Mouse (Mus musculus) heart, postnatal 0 days (tissue): ENCODE results near the gene Vmn1r128. TPM values are rescaled to one million over a fixed set of nuclear protein-coding genes. Genes with fewer than 3 reads are reported as not detected.
"Not testable (repeated sequence)": the region's sequence is repeated elsewhere in the genome, so short reads cannot be mapped to it uniquely, and the experiment has no call there.

Experiments used
- ATAC-seq: fragments of 200-750 bp; cut with Nextera tagmentation; 2 replicates; pipeline ENCODE4 v1.8.0; 2017; ENCODE audit warnings: low read depth, moderate number of reproducible peaks, moderate library complexity; ENCODE audit not compliant: insufficient read depth
- DNase-seq: peaks from one replicate; pipeline ENCODE4 v3.0.0-alpha.2; 2016; ENCODE audit warnings: low spot score
- H3K27ac ChIP-seq: fragments of 300-500 bp; sonication (generic); 2 replicates; pipeline ENCODE4 v1.5.1; 2014; ENCODE audit warnings: low read depth, mild to moderate bottlenecking
- H3K27me3 ChIP-seq: fragments of 300-500 bp; sonication (generic); 2 replicates; pipeline ENCODE4 v1.6.1; 2014; ENCODE audit warnings: low read length, mixed read lengths; ENCODE audit not compliant: control insufficient read depth, insufficient read depth
- H3K36me3 ChIP-seq: fragments of 300-500 bp; sonication (generic); replicated peaks from 2 replicates; pipeline ENCODE4 v1.6.1; 2014; ENCODE audit warnings: low read length, mixed read lengths; ENCODE audit not compliant: control insufficient read depth, insufficient read depth
- H3K4me1 ChIP-seq: fragments of 300-500 bp; sonication (generic); 2 replicates; pipeline ENCODE4 v1.6.1; 2014; ENCODE audit warnings: antibody characterized with exemption; ENCODE audit not compliant: control insufficient read depth, insufficient read depth
- H3K4me2 ChIP-seq: fragments of 300-500 bp; sonication (generic); 2 replicates; pipeline ENCODE4 v1.6.1; 2014; ENCODE audit warnings: low read depth, mild to moderate bottlenecking, low read length, moderate library complexity
- H3K4me3 ChIP-seq: fragments of 300-500 bp; sonication (generic); 2 replicates; pipeline ENCODE4 v1.5.1; 2014; ENCODE audit warnings: low read depth, low read length
- H3K9ac ChIP-seq: fragments of 300-500 bp; sonication (generic); replicated peaks from 2 replicates; pipeline ENCODE4 v1.6.1; 2014; ENCODE audit warnings: low read depth, low read length, mixed read lengths
- H3K9me3 ChIP-seq: fragments of 300-500 bp; sonication (generic); replicated peaks from 2 replicates; pipeline ENCODE4 v1.6.1; 2016; ENCODE audit warnings: low read length; ENCODE audit not compliant: control insufficient read depth
- WGBS: fragments of 180-500 bp; shearing (Covaris S2); extraction: QIAGEN DNeasy Blood & Tissue Kit; methylation state at CpG from one replicate; pipeline ENCODE4 v1.1.7; 2014; 5-methylcytosine and 5-hydroxymethylcytosine counted together
- polyA plus RNA-seq: library from polyadenylated mRNA; unstranded; fragments of >200 nt; fragmentation: Nextera tagmentation; extraction: Ambion mirVana; gene quantifications from 2 replicates; pipeline ENCODE4 v1.2.1, GENCODE M21; 2015
- total RNA-seq: library from RNA; depleted of rRNA; stranded (reverse); fragments of >200 nt; gene quantifications from 2 replicates; pipeline ENCODE4 v1.2.3, GENCODE M21; 2014; ENCODE audit warnings: low replicate concordance; rRNA removed

Vmn1r128 gene
- not detected in 2 replicates for total RNA-seq
- polyA plus RNA-seq = not detected in 2 replicates

DNA sequence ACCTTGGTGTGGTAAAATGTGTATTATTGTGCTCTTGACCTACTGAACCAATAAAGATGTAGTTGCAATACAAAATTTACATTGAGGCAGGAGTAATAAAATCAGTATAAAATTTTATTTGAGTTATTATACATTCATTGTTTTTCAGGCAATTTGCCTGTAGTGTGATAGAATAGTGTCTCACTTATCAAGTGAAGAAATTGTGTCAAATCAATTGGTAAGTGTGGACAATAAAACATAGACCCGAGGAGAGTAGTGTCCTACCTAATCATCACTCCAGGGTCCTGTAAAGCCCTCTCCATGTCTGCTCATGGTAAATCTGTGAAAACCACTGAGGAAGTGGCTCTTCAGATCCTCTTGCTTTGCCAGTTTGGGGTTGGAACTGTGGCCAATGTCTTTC is at the start of gene Vmn1r128:
Gene Vmn1r128, plus strand, starts transcription at position 301 of the 400 bp plus-strand sequence.
- not testable (repeated sequence) for H3K27me3 ChIP-seq, H3K27ac ChIP-seq, H3K9ac ChIP-seq, H3K4me3 ChIP-seq, H3K4me2 ChIP-seq, H3K4me1 ChIP-seq, ATAC-seq, DNase-seq, H3K9me3 ChIP-seq, H3K36me3 ChIP-seq
- WGBS = 45% methylated on average over 1 of the region's 1 CpGs

DNA sequence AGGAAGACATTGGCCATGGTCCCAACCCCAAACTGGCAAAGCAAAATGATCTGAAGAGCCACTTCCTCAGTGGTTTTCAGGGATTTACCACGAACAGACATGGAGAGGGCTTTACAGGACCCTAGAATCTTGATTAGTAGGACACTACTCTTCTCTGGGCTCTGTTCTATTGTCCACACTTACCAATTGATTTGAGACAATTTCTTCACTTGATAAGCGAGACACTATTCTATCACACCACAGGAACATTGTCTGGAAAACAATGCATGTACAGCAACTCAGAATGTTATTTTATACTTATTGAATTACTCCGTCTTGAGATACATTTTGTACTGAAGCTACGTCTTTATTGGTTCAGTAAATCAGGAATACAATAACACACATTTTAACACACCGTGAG is 47.8 kb upstream of the Vmn1r128 start, which contains the start of gene Vmn1r126:
Gene Vmn1r126, minus strand, starts transcription at position 101 of the 400 bp plus-strand sequence.
- not testable (repeated sequence) for DNase-seq, ATAC-seq, H3K9ac ChIP-seq, H3K4me2 ChIP-seq, H3K27me3 ChIP-seq, H3K27ac ChIP-seq, H3K9me3 ChIP-seq, H3K36me3 ChIP-seq, H3K4me1 ChIP-seq, H3K4me3 ChIP-seq
- no CpG with 5 or more reads among the region's 5 CpGs for WGBS

DNA sequence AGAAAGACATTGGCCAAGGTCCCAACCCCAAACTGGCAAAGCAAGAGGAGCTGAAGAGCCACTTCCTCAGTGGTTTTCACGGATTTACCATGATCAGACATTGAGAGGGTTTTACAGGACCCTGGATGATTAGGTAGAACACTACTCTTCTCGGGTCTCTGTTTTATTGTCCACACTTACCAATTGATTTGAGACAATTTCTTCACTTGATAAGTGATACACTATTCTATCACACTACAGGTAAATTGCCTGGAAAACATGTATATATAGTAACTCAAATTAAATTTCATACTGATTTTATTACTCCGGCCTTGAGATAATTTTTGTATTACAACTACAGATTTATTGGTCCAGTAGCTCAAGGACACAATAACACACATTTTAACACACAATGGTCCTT is 29.4 kb upstream of the Vmn1r128 start, which contains the start of gene Vmn1r127:
Gene Vmn1r127, minus strand, starts transcription at position 101 of the 400 bp plus-strand sequence.
- H3K9ac ChIP-seq, H3K4me3 ChIP-seq, H3K27me3 ChIP-seq, H3K4me2 ChIP-seq, ATAC-seq, H3K27ac ChIP-seq, H3K36me3 ChIP-seq, H3K4me1 ChIP-seq, H3K9me3 ChIP-seq, DNase-seq: not testable (repeated sequence)
- no CpG with 5 or more reads among the region's 3 CpGs for WGBS

DNA sequence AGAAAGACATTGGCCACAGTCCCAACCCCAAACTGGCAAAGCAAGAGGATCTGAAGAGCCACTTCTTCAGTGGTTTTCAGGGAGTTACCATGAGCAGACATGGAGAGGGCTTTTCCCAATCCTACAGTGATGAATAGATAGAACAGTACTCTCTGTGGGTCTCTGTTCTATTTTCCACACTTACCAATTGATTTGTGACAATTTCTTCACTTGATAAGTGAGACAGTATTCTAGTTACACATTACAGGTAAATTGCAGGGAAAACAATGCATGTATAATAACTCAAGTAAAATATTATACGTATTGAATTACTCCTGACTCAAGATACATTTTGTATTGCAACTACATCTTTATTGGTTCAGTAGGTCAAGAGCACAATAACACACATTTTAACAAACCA is 12.0 kb downstream of the Vmn1r128 start, which contains the start of gene Vmn1r129:
Gene Vmn1r129, minus strand, starts transcription at position 101 of the 400 bp plus-strand sequence.
- not testable (repeated sequence) for H3K27ac ChIP-seq, DNase-seq, ATAC-seq, H3K9ac ChIP-seq, H3K4me3 ChIP-seq, H3K4me1 ChIP-seq, H3K4me2 ChIP-seq, H3K9me3 ChIP-seq, H3K27me3 ChIP-seq, H3K36me3 ChIP-seq
- no CpG with 5 or more reads among the region's 1 CpGs for WGBS

Other genes with a start within 250 kb of the Vmn1r128 start
- not detected in 2 replicates for gene Vmn1r122, start 215.2 kb upstream of the Vmn1r128 start, total RNA-seq
- not detected in 2 replicates for gene Vmn1r122, start 215.2 kb upstream of the Vmn1r128 start, polyA plus RNA-seq
- gene Vmn1r123, start 187.2 kb upstream of the Vmn1r128 start, total RNA-seq = not detected in 2 replicates
- gene Vmn1r123, start 187.2 kb upstream of the Vmn1r128 start, polyA plus RNA-seq = not detected in 2 replicates
- gene Gm5157, start 158.9 kb upstream of the Vmn1r128 start, total RNA-seq = not detected in 2 replicates
- gene Gm5157, start 158.9 kb upstream of the Vmn1r128 start, polyA plus RNA-seq = not detected in 2 replicates
- gene Vmn1r124, start 88.8 kb upstream of the Vmn1r128 start, total RNA-seq = not detected in 2 replicates
- gene Vmn1r124, start 88.8 kb upstream of the Vmn1r128 start, polyA plus RNA-seq = not detected in 2 replicates
- not detected in 2 replicates for gene Vmn1r125, start 77.2 kb upstream of the Vmn1r128 start, total RNA-seq
- gene Vmn1r125, start 77.2 kb upstream of the Vmn1r128 start, polyA plus RNA-seq = not detected in 2 replicates
- not detected in 2 replicates for gene Vmn1r126, start 47.9 kb upstream of the Vmn1r128 start, total RNA-seq
- not detected in 2 replicates for gene Vmn1r126, start 47.9 kb upstream of the Vmn1r128 start, polyA plus RNA-seq
- gene Vmn1r127, start 29.5 kb upstream of the Vmn1r128 start, total RNA-seq = not detected in 2 replicates
- not detected in 2 replicates for gene Vmn1r127, start 29.5 kb upstream of the Vmn1r128 start, polyA plus RNA-seq
- not detected in 2 replicates for gene Vmn1r129, start 11.9 kb downstream of the Vmn1r128 start, total RNA-seq
- gene Vmn1r129, start 11.9 kb downstream of the Vmn1r128 start, polyA plus RNA-seq = not detected in 2 replicates
- gene Gm6882, start 83.4 kb downstream of the Vmn1r128 start, total RNA-seq = not detected in 2 replicates
- not detected in 2 replicates for gene Gm6882, start 83.4 kb downstream of the Vmn1r128 start, polyA plus RNA-seq
- gene Vmn1r130, start 162.4 kb downstream of the Vmn1r128 start, total RNA-seq = not detected in 2 replicates
- not detected in 2 replicates for gene Vmn1r130, start 162.4 kb downstream of the Vmn1r128 start, polyA plus RNA-seq
- not detected in 2 replicates for gene Vmn1r131, start 196.7 kb downstream of the Vmn1r128 start, total RNA-seq
- gene Vmn1r131, start 196.7 kb downstream of the Vmn1r128 start, polyA plus RNA-seq = not detected in 2 replicates